8 mouse cellular contexts compared by ENCODE assay signal in genomic region chr6:117918043-117918442, GRCm38 (mm10). TPM values are rescaled to one million over a fixed set of nuclear protein-coding genes. Genes with fewer than 3 reads are reported as not detected.
DNase-seq lines count a peak whose midpoint lies in the region; ATAC-seq and TF ChIP-seq lines count a peak whose summit lies in the region.

No protein-coding gene starts in this region.

- WGBS in lung, embryonic 14.5 days = 21% methylated on average over 5 of the region's 5 CpGs
- 33% methylated on average over 5 of the region's 5 CpGs for WGBS in embryonic facial prominence, embryonic 11.5 days
- 19% methylated on average over 5 of the region's 5 CpGs for WGBS in hindbrain, postnatal 0 days
- WGBS in neural tube, embryonic 12.5 days = 29% methylated on average over 5 of the region's 5 CpGs

- H3K27me3 ChIP-seq in lung, embryonic 14.5 days (ENCODE audit: insufficient read depth, low read length) = no peaks in the 10 kb centered on the region
- H3K27me3 ChIP-seq in embryonic facial prominence, embryonic 11.5 days (ENCODE audit: control insufficient read depth, insufficient read depth, low read length) = no peaks in the 10 kb centered on the region
- no peaks in the 10 kb centered on the region for H3K27me3 ChIP-seq in hindbrain, postnatal 0 days (ENCODE audit: insufficient read depth, low read length)
- H3K27me3 ChIP-seq in neural tube, embryonic 12.5 days (replicated peaks) = no peaks in the 10 kb centered on the region

- no peaks in the 10 kb centered on the region for H3K9me3 ChIP-seq in lung, embryonic 14.5 days (ENCODE audit: low read depth, low read length)
- H3K9me3 ChIP-seq in embryonic facial prominence, embryonic 11.5 days (replicated peaks; ENCODE audit: control insufficient read depth, low read length) = no peaks in the 10 kb centered on the region
- H3K9me3 ChIP-seq in hindbrain, postnatal 0 days (ENCODE audit: low read length) = no peaks in the 10 kb centered on the region
- no peaks in the 10 kb centered on the region for H3K9me3 ChIP-seq in neural tube, embryonic 12.5 days

- ATAC-seq in lung, embryonic 14.5 days (ENCODE audit: insufficient read depth) = no peak
- no peak for ATAC-seq in embryonic facial prominence, embryonic 11.5 days (replicated peaks; ENCODE audit: insufficient number of reproducible peaks, low FRiP score, low TSS enrichment, low read depth)
- ATAC-seq in hindbrain, postnatal 0 days = no peak
- ATAC-seq in neural tube, embryonic 12.5 days (ENCODE audit: low FRiP score, low read depth) = no peak

- H3K36me3 ChIP-seq in lung, embryonic 14.5 days (ENCODE audit: insufficient read depth) = peaks cover 37% of the 10 kb centered on the region
- peaks cover 5% of the 10 kb centered on the region for H3K36me3 ChIP-seq in embryonic facial prominence, embryonic 11.5 days (replicated peaks; ENCODE audit: control insufficient read depth, insufficient read depth, low read depth, low read length)
- H3K36me3 ChIP-seq in hindbrain, postnatal 0 days (ENCODE audit: insufficient read depth, low read length) = no peaks in the 10 kb centered on the region
- 0 out of 2 replicates have a peak, but pooled peaks cover 2% of the 10 kb centered on the region for H3K36me3 ChIP-seq in neural tube, embryonic 12.5 days

- H3K4me3 ChIP-seq in lung, embryonic 14.5 days (ENCODE audit: low read depth, low read length) = peak overlapping the region; percentile 67
- peak overlapping the region; percentile 56 for H3K4me3 ChIP-seq in embryonic facial prominence, embryonic 11.5 days (ENCODE audit: low read depth, low read length)
- peak overlapping the region; percentile 62 for H3K4me3 ChIP-seq in hindbrain, postnatal 0 days (ENCODE audit: low read length)
- H3K4me3 ChIP-seq in neural tube, embryonic 12.5 days = peak overlapping the region; percentile 61

- peaks cover 7% of the 10 kb centered on the region; the same call in 1 of the 2 replicates for H3K4me1 ChIP-seq in lung, embryonic 14.5 days (ENCODE audit: insufficient read depth)
- H3K4me1 ChIP-seq in embryonic facial prominence, embryonic 11.5 days (ENCODE audit: control insufficient read depth, insufficient read depth, low read length) = no peaks in the 10 kb centered on the region
- peaks cover 4% of the 10 kb centered on the region; the same call in 1 of the 2 replicates for H3K4me1 ChIP-seq in hindbrain, postnatal 0 days (ENCODE audit: insufficient read depth, low read length)
- peaks cover 25% of the 10 kb centered on the region for H3K4me1 ChIP-seq in neural tube, embryonic 12.5 days

- peak overlapping the region; percentile 76 for H3K4me2 ChIP-seq in lung, embryonic 14.5 days
- H3K4me2 ChIP-seq in embryonic facial prominence, embryonic 11.5 days (ENCODE audit: low read depth, low read length) = peak overlapping the region; percentile 57
- H3K4me2 ChIP-seq in hindbrain, postnatal 0 days (ENCODE audit: low read depth, low read length) = peak overlapping the region; percentile 82
- H3K4me2 ChIP-seq in neural tube, embryonic 12.5 days (replicated peaks) = peak overlapping the region; percentile 85

- no peak for TF ChIP-seq CTCF in lung, embryonic 14.5 days (IDR thresholded peaks at IDR 0.05; ENCODE audit: low read depth)
- no peak for TF ChIP-seq CTCF in hindbrain, postnatal 0 days (IDR thresholded peaks at IDR 0.05; ENCODE audit: low read depth)

- peak overlapping the region; percentile 77 for H3K9ac ChIP-seq in lung, embryonic 14.5 days
- peak overlapping the region; percentile 85 for H3K9ac ChIP-seq in embryonic facial prominence, embryonic 11.5 days (replicated peaks; ENCODE audit: low read length)
- H3K9ac ChIP-seq in hindbrain, postnatal 0 days (replicated peaks; ENCODE audit: low read length) = peak overlapping the region; percentile 52; the same call in 1 of the 2 replicates
- H3K9ac ChIP-seq in neural tube, embryonic 12.5 days = peak overlapping the region; percentile 76

- peak overlapping the region; percentile 97 for H3K27ac ChIP-seq in lung, embryonic 14.5 days (ENCODE audit: low read depth)
- H3K27ac ChIP-seq in embryonic facial prominence, embryonic 11.5 days (replicated peaks; ENCODE audit: low read depth, low read length) = peak overlapping the region; percentile 96
- peak overlapping the region; percentile 79; the same call in 1 of the 2 replicates for H3K27ac ChIP-seq in hindbrain, postnatal 0 days
- no peak overlapping the region for H3K27ac ChIP-seq in neural tube, embryonic 12.5 days

- intact Hi-C loops in gastrocnemius, postnatal 14 days (cut with DNase I; ENCODE audit: low total_unique reads) = no loop called here

- peak; percentile 14 for DNase-seq in lung, embryonic 14.5 days
- DNase-seq in lung, postnatal 36 days = no peak
- no peak for DNase-seq in embryonic facial prominence, embryonic 11.5 days (ENCODE audit: low spot score)
- DNase-seq in hindbrain, postnatal 0 days (ENCODE audit: low spot score) = no peak
- DNase-seq in layer of hippocampus, postnatal 14 days (ENCODE audit: low spot score in 2 of 2) = no peak
- DNase-seq in gastrocnemius, postnatal 14 days = no peak
- DNase-seq in layer of hippocampus, postnatal 25 days (ENCODE audit: extremely low spot score in 1 of 2, low spot score in 1 of 2) = no peak

RNA-seq across cellular contexts. Expression of gene Hnrnpf, which starts 17.9 kb away (rescaled TPM):
- polyA plus RNA-seq in lung, embryonic 14.5 days (2014; fragmentation: Nextera tagmentation; extraction: Ambion mirVana) = 803 and 809 TPM in 2 replicates
- 865 and 885 TPM in 2 replicates for polyA plus RNA-seq in embryonic facial prominence, embryonic 11.5 days (2014; fragmentation: Nextera tagmentation; extraction: Ambion mirVana)
- 152 and 160 TPM in 2 replicates for total RNA-seq in hindbrain, postnatal 0 days (2014; rRNA removed)
- polyA plus RNA-seq in hindbrain, postnatal 0 days (2015; fragmentation: Nextera tagmentation; extraction: Ambion mirVana) = 230 and 234 TPM in 2 replicates
- polyA plus RNA-seq in neural tube, embryonic 12.5 days (2016; fragmentation: Nextera tagmentation; extraction: Ambion mirVana) = 463 and 469 TPM in 2 replicates
- 100 to 1,000 TPM; 140 to 154 TPM for total RNA-seq in layer of hippocampus, postnatal 14 days (2021)
- total RNA-seq in gastrocnemius, postnatal 14 days (2021) = 100 to 1,000 TPM; 134 to 153 TPM
- 100 to 1,000 TPM; 112 to 124 TPM for total RNA-seq in layer of hippocampus, postnatal 25 days (2021)

RNA-seq across cellular contexts. Expression of gene Fxyd4, which starts 19.4 kb away (rescaled TPM):
- polyA plus RNA-seq in lung, embryonic 14.5 days (2014; fragmentation: Nextera tagmentation; extraction: Ambion mirVana) = 3.6 and 3.9 TPM in 2 replicates
- polyA plus RNA-seq in embryonic facial prominence, embryonic 11.5 days (2014; fragmentation: Nextera tagmentation; extraction: Ambion mirVana) = 0.26 and 0.83 TPM in 2 replicates
- not detected in 2 replicates for total RNA-seq in hindbrain, postnatal 0 days (2014; rRNA removed)
- 0.91 and 1.1 TPM in 2 replicates for polyA plus RNA-seq in hindbrain, postnatal 0 days (2015; fragmentation: Nextera tagmentation; extraction: Ambion mirVana)
- 1.2 and 2.7 TPM in 2 replicates for polyA plus RNA-seq in neural tube, embryonic 12.5 days (2016; fragmentation: Nextera tagmentation; extraction: Ambion mirVana)
- total RNA-seq in layer of hippocampus, postnatal 14 days (2021) = not detected
- not detected for total RNA-seq in gastrocnemius, postnatal 14 days (2021)
- not detected for total RNA-seq in layer of hippocampus, postnatal 25 days (2021)

RNA-seq across cellular contexts. Expression of gene Zfp239, which starts 56.1 kb away (rescaled TPM):
- polyA plus RNA-seq in lung, embryonic 14.5 days (2014; fragmentation: Nextera tagmentation; extraction: Ambion mirVana) = 9.3 and 12.3 TPM in 2 replicates
- 13.9 and 15.5 TPM in 2 replicates for polyA plus RNA-seq in embryonic facial prominence, embryonic 11.5 days (2014; fragmentation: Nextera tagmentation; extraction: Ambion mirVana)
- 19.6 and 22.1 TPM in 2 replicates for total RNA-seq in hindbrain, postnatal 0 days (2014; rRNA removed)
- polyA plus RNA-seq in hindbrain, postnatal 0 days (2015; fragmentation: Nextera tagmentation; extraction: Ambion mirVana) = 13.6 and 14.6 TPM in 2 replicates
- polyA plus RNA-seq in neural tube, embryonic 12.5 days (2016; fragmentation: Nextera tagmentation; extraction: Ambion mirVana) = 11.1 and 12.0 TPM in 2 replicates
- total RNA-seq in layer of hippocampus, postnatal 14 days (2021) = 10 to 100 TPM; 31.1 to 36.0 TPM
- under 1 TPM; 0.40 to 0.51 TPM for total RNA-seq in gastrocnemius, postnatal 14 days (2021)
- 10 to 100 TPM; 37.1 to 38.7 TPM for total RNA-seq in layer of hippocampus, postnatal 25 days (2021)

Comparison
In these comparisons a context has a peak if more than half of its experiments do, and no peak if none do; other contexts are left out.
1. RNA of gene Zfp239, which starts 56.1 kb away (total RNA-seq): 37.1 to 38.7 TPM in layer of hippocampus, postnatal 25 days, 31.1 to 36.0 TPM in layer of hippocampus, postnatal 14 days and 19.6 to 22.1 TPM in hindbrain, postnatal 0 days; 0.40 to 0.51 TPM in gastrocnemius, postnatal 14 days; every median in the first group is over 10 times any median in the second.
2. Peak in every context shown above with its lines, with median percentiles within 50 percentile points of each other: H3K4me2 ChIP-seq, H3K4me3 ChIP-seq and H3K9ac ChIP-seq.